Mouse (Mus musculus) CH12.LX (cell line): ENCODE measurements at regions not wholly inside any gene's neighbourhood (a gene's known extent, or its start where the extent isn't known, plus 50 kb on each side); places are given as distances from the start of the nearest gene placed in this dataset.

ENCODE experiments used
- CTCF ChIP-seq, 2 experiments: IDR thresholded peaks in 1 of 2; conservative IDR thresholded peaks in 1 of 2; 2 replicates each; pipeline ENCODE4 v1.5.1; 2011 to 2012; ENCODE audit warnings: low read depth in 2 of 2, low read length in 2 of 2, improper control_type of control experiment in 1 of 2, inconsistent platforms in 1 of 2, mild to moderate bottlenecking in 1 of 2, moderate library complexity in 1 of 2
- IRF4 ChIP-seq: IDR thresholded peaks from 2 replicates; pipeline ENCODE4 v1.6.1; 2014; ENCODE audit warnings: low read depth, mild to moderate bottlenecking, inconsistent platforms, low read length, improper control_type of control experiment
- JUND ChIP-seq: conservative IDR thresholded peaks from 2 replicates; pipeline ENCODE4 v1.6.1; 2011; ENCODE audit warnings: low read depth, low read length, improper control_type of control experiment
- MAZ ChIP-seq: IDR thresholded peaks from 2 replicates; pipeline ENCODE4 v1.6.1; 2012; ENCODE audit warnings: low read depth, mild to moderate bottlenecking, inconsistent platforms, low read length, improper control_type of control experiment, moderate library complexity
- MEF2A ChIP-seq: IDR thresholded peaks from 2 replicates; pipeline ENCODE4 v1.6.1; 2014; ENCODE audit warnings: low read depth, mild to moderate bottlenecking, inconsistent platforms, low read length, improper control_type of control experiment, borderline replicate concordance
- MXI1 ChIP-seq: IDR thresholded peaks from 2 replicates; pipeline ENCODE4 v1.6.1; 2011; ENCODE audit warnings: mild to moderate bottlenecking, low read depth, low read length, improper control_type of control experiment
- POLR2A ChIP-seq: IDR thresholded peaks from 2 replicates; pipeline ENCODE4 v1.6.1; 2011; ENCODE audit warnings: low read depth, mild to moderate bottlenecking, improper control_type of control experiment, low read length
- TBP ChIP-seq: conservative IDR thresholded peaks from 2 replicates; pipeline ENCODE4 v1.6.1; 2011; ENCODE audit warnings: low read depth, low read length, improper control_type of control experiment
- USF2 ChIP-seq: conservative IDR thresholded peaks from 2 replicates; pipeline ENCODE4 v1.6.1; 2011; ENCODE audit warnings: low read depth, low read length, improper control_type of control experiment
- ZC3H11A ChIP-seq: IDR thresholded peaks from 2 replicates; pipeline ENCODE4 v1.6.1; 2012; ENCODE audit warnings: low read depth, mild to moderate bottlenecking, inconsistent platforms, low read length, improper control_type of control experiment
- ZMIZ1 ChIP-seq: IDR thresholded peaks from 2 replicates; pipeline ENCODE4 v1.6.1; 2012; ENCODE audit warnings: low read depth, mild to moderate bottlenecking, inconsistent platforms, low read length, improper control_type of control experiment

DNA sequence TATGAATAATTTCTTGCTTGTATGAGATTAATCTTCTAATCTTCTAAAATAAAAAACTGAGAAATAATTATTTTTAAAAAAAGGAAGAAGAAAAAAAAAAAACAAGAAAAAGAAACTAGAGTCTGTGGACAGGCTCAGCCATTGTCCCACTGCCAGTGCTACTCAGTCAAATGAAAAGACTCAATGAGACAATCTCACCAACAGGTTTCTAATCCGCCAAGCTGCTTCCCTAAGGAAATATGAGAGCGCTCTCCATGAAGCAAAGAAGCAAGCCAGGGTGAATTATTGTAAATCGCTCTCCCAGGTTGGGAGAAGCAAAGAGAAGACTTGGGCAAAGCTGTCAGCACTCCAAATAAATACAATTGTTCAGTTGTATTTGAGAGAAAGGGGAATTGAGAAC lies 396.3 kb downstream of the Galc start:
- TF ChIP-seq CTCF (conservative IDR thresholded peaks at IDR 0.05 in 1 of 2, IDR thresholded peaks at IDR 0.05 in 1 of 2; ENCODE audit: low read depth in 2 of 2, low read length in 2 of 2) (no peak), POLR2A (no peak), MEF2A (no peak), ZC3H11A (no peak), ZMIZ1 (no peak), MAZ (no peak), MXI1 (no peak), IRF4 (no peak), TBP (no peak), JUND (no peak), USF2 (no peak)
